Mouse (Mus musculus): ENCODE measurements around the gene Rhobtb1.

GRCm38 (mm10) chr10:69213451-69213877 is 62.2 kb downstream of the Rhobtb1 start:
- no peak for TF ChIP-seq CTCF (IDR thresholded peaks at IDR 0.05; ENCODE audit: insufficient read depth, low read length)
- TF ChIP-seq POLR2A (IDR thresholded peaks at IDR 0.05; ENCODE audit: borderline replicate concordance, extremely low read depth, low read depth, low read length), result 0 out of 2 replicates have a peak, but pooled peaks have one; percentile 10
